13 mouse cellular contexts compared by ENCODE assay signal in genomic region chr5:145071342-145071741, GRCm38 (mm10). TPM values are rescaled to one million over a fixed set of nuclear protein-coding genes. Genes with fewer than 3 reads are reported as not detected.
DNase-seq lines count a peak whose midpoint lies in the region; ATAC-seq and TF ChIP-seq lines count a peak whose summit lies in the region.
"Had no signal": no experiment of that assay in that cellular context is flagged by ENCODE, and none has a peak within 500 bp of the region (broad histone marks: within the 10 kb centered on the region; RNA-seq: fewer than 3 reads in every experiment).

No protein-coding gene starts in this region.

- in situ Hi-C loops in ES-E14 (cut with MboI; ENCODE audit: low sequenced_read_pairs in 2 of 2, unreplicated experiment in 2 of 2) = loop anchor here in 1 of 2 experiments (5.0 kb wide), 1 partner anchor 69 kb away; no protein-coding TSS in a partner anchor

- H3K27ac ChIP-seq in kidney, postnatal 0 days = no peak overlapping the region
- H3K27ac ChIP-seq in ES-E14 (ENCODE audit: insufficient read depth, low read depth, low read length, poor library complexity, severe bottlenecking) = no peak overlapping the region
- H3K27ac ChIP-seq: kidney, embryonic 15.5 days; liver, embryonic 15.5 days had no signal

- WGBS in kidney, postnatal 0 days = 52% methylated on average over 6 of the region's 6 CpGs

- DNase-seq in kidney, postnatal 0 days (ENCODE audit: low spot score) = peak; percentile 22
- no peak for DNase-seq in kidney, adult 9 months
- DNase-seq in ES-E14 (ENCODE audit: low read depth, low spot score) = peak; percentile 79
- peak; percentile 41 for DNase-seq in c-Kit-positive CD71-negative TER-119-negative erythroid progenitor cells, embryonic 14.5 days (ENCODE audit: low read depth)
- peak; percentile 19 for DNase-seq in retina, embryonic 14.5 days (ENCODE audit: low spot score)
- DNase-seq in layer of hippocampus, adult 18-20 months (ENCODE audit: low spot score in 2 of 2) = no peak
- no peak for DNase-seq in layer of hippocampus, adult 9-11 months
- DNase-seq: adrenal gland, adult 2 months had no signal

- H3K36me3 ChIP-seq in kidney, postnatal 0 days (ENCODE audit: insufficient read depth, low read length) = no peaks in the 10 kb centered on the region
- H3K36me3 ChIP-seq in ES-E14 (ENCODE audit: control insufficient read depth, insufficient read depth, low read length, poor library complexity, severe bottlenecking) = no peaks in the 10 kb centered on the region
- H3K36me3 ChIP-seq: kidney, embryonic 15.5 days; liver, embryonic 15.5 days had no signal

- no peak overlapping the region for H3K9ac ChIP-seq in kidney, postnatal 0 days (ENCODE audit: low read depth, low read length)
- no peak overlapping the region for H3K9ac ChIP-seq in ES-E14 (ENCODE audit: insufficient read depth, low read depth, low read length, poor library complexity, severe bottlenecking)
- H3K9ac ChIP-seq: kidney, embryonic 15.5 days; liver, embryonic 15.5 days had no signal

- H3K4me3 ChIP-seq in kidney, postnatal 0 days (replicated peaks; ENCODE audit: low read depth, low read length) = no peak overlapping the region
- H3K4me3 ChIP-seq in ES-E14 (ENCODE audit: insufficient read depth in 1 of 2, low read depth in 1 of 2, low read length in 2 of 2, poor library complexity in 1 of 2, severe bottlenecking in 1 of 2) = no peak overlapping the region
- H3K4me3 ChIP-seq: kidney, embryonic 15.5 days; liver, embryonic 15.5 days had no signal

- TF ChIP-seq CTCF in kidney, postnatal 0 days (IDR thresholded peaks at IDR 0.05; ENCODE audit: low read depth) = peak; percentile 56

- H3K4me1 ChIP-seq in kidney, postnatal 0 days (replicated peaks; ENCODE audit: insufficient read depth, low read length) = no peaks in the 10 kb centered on the region
- 0 out of 4 replicates have a peak, but pooled peaks cover 0 to 3% of the 10 kb centered on the region in 2 experiments for H3K4me1 ChIP-seq in ES-E14 (ENCODE audit: control insufficient read depth in 2 of 2, insufficient read depth in 2 of 2, low read length in 2 of 2, poor library complexity in 1 of 2)
- H3K4me1 ChIP-seq: kidney, embryonic 15.5 days; liver, embryonic 15.5 days had no signal

- no peak for ATAC-seq in kidney, postnatal 0 days (replicated peaks; ENCODE audit: low FRiP score, low read depth)
- ATAC-seq in erythroid progenitor cell, adult 5-6 weeks (replicated peaks; ENCODE audit: low FRiP score, poor library complexity, severe bottlenecking) = no peak

- no peaks in the 10 kb centered on the region for H3K9me3 ChIP-seq in kidney, postnatal 0 days (replicated peaks; ENCODE audit: low read length)
- H3K9me3 ChIP-seq in ES-E14 (ENCODE audit: control insufficient read depth, insufficient read depth, low read depth, low read length) = no peaks in the 10 kb centered on the region
- H3K9me3 ChIP-seq: kidney, embryonic 15.5 days; liver, embryonic 15.5 days had no signal

- no peaks in the 10 kb centered on the region for H3K27me3 ChIP-seq in kidney, postnatal 0 days (ENCODE audit: insufficient read depth, low read length)

- no peak overlapping the region for H3K4me2 ChIP-seq in kidney, postnatal 0 days (ENCODE audit: low read length)
- H3K4me2 ChIP-seq: heart, embryonic 11.5 days; kidney, embryonic 15.5 days; liver, embryonic 15.5 days had no signal

TF ChIP-seq in ES-E14, 5 proteins besides CTCF, POLR2A, EP300 and RAD21:
- TF ChIP-seq HCFC1 (IDR thresholded peaks at IDR 0.05; ENCODE audit: borderline replicate concordance, insufficient read depth, low read length) (no peak), MAFK (IDR thresholded peaks at IDR 0.05; ENCODE audit: insufficient read depth, low read depth, low read length) (no peak), ZNF384 (IDR thresholded peaks at IDR 0.05; ENCODE audit: low read depth, low read length) (no peak), CHD2 (IDR thresholded peaks at IDR 0.05; ENCODE audit: low read depth, low read length) (no peak), ZC3H11A (IDR thresholded peaks at IDR 0.05; ENCODE audit: borderline replicate concordance, low read depth, low read length) (no peak)

RNA-seq across cellular contexts. Expression of gene Arpc1a, which starts 12.3 kb away (rescaled TPM):
- 145 and 156 TPM in 2 replicates for polyA plus RNA-seq in kidney, postnatal 0 days (2015; fragmentation: Nextera tagmentation; extraction: Ambion mirVana)
- total RNA-seq in ES-E14 (2012; rRNA removed) = 48.2 and 65.4 TPM in 2 replicates
- total RNA-seq in layer of hippocampus, adult 18-20 months (2021) = 100 to 1,000 TPM; 254 to 263 TPM
- 54.9 and 76.0 TPM in 2 replicates for total RNA-seq in erythroid progenitor cell, adult 5-6 weeks (2015; ENCODE audit: low replicate concordance)
- total RNA-seq in erythroid progenitor cell, adult 5-6 weeks (2017; ENCODE audit: low replicate concordance) = 17.3 and 34.7 TPM in 2 replicates

RNA-seq across cellular contexts. Expression of gene Kpna7, which starts 12.5 kb away (rescaled TPM):
- not detected in 2 replicates for polyA plus RNA-seq in kidney, postnatal 0 days (2015; fragmentation: Nextera tagmentation; extraction: Ambion mirVana)
- total RNA-seq in ES-E14 (2012; rRNA removed) = 0.21 and 0.58 TPM in 2 replicates
- total RNA-seq in layer of hippocampus, adult 18-20 months (2021) = not detected
- total RNA-seq in erythroid progenitor cell, adult 5-6 weeks (2015; ENCODE audit: low replicate concordance) = not detected in 2 replicates
- total RNA-seq in erythroid progenitor cell, adult 5-6 weeks (2017; ENCODE audit: low replicate concordance) = not detected in 2 replicates
- total RNA-seq: adrenal gland, adult 2 months; monocyte, adult 5-6 weeks had no signal
- polyA plus RNA-seq: adrenal gland, adult 2 months; heart, embryonic 11.5 days; kidney, embryonic 15.5 days had no signal

RNA-seq across cellular contexts. Expression of gene 1700018F24Rik, which starts 28.6 kb away (rescaled TPM):
- polyA plus RNA-seq in kidney, postnatal 0 days (2015; fragmentation: Nextera tagmentation; extraction: Ambion mirVana) = not detected in 2 replicates
- not detected in 2 replicates for total RNA-seq in ES-E14 (2012; rRNA removed)
- not detected for total RNA-seq in layer of hippocampus, adult 18-20 months (2021)
- total RNA-seq in erythroid progenitor cell, adult 5-6 weeks (2015; ENCODE audit: low replicate concordance) = not detected in 2 replicates
- not detected in 2 replicates for total RNA-seq in erythroid progenitor cell, adult 5-6 weeks (2017; ENCODE audit: low replicate concordance)
- total RNA-seq: adrenal gland, adult 2 months; monocyte, adult 5-6 weeks had no signal
- polyA plus RNA-seq: adrenal gland, adult 2 months; heart, embryonic 11.5 days; kidney, embryonic 15.5 days; liver, embryonic 15.5 days had no signal

RNA-seq across cellular contexts. Expression of gene Gm4871, which starts 38.8 kb away (rescaled TPM):
- not detected in 2 replicates for polyA plus RNA-seq in kidney, postnatal 0 days (2015; fragmentation: Nextera tagmentation; extraction: Ambion mirVana)
- not detected in 2 replicates for total RNA-seq in ES-E14 (2012; rRNA removed)
- total RNA-seq in layer of hippocampus, adult 18-20 months (2021) = not detected
- not detected in 2 replicates for total RNA-seq in erythroid progenitor cell, adult 5-6 weeks (2015; ENCODE audit: low replicate concordance)
- total RNA-seq in erythroid progenitor cell, adult 5-6 weeks (2017; ENCODE audit: low replicate concordance) = not detected in 2 replicates
- total RNA-seq: adrenal gland, adult 2 months; monocyte, adult 5-6 weeks had no signal
- polyA plus RNA-seq: adrenal gland, adult 2 months; heart, embryonic 11.5 days; kidney, embryonic 15.5 days; liver, embryonic 15.5 days had no signal

RNA-seq across cellular contexts. Expression of gene Arpc1b, which starts 42.7 kb away (rescaled TPM):
- polyA plus RNA-seq in kidney, postnatal 0 days (2015; fragmentation: Nextera tagmentation; extraction: Ambion mirVana) = 261 and 283 TPM in 2 replicates
- total RNA-seq in ES-E14 (2012; rRNA removed) = 185 and 249 TPM in 2 replicates
- total RNA-seq in layer of hippocampus, adult 18-20 months (2021) = 10 to 100 TPM; 17.5 to 19.1 TPM
- 42.8 and 47.6 TPM in 2 replicates for total RNA-seq in erythroid progenitor cell, adult 5-6 weeks (2015; ENCODE audit: low replicate concordance)
- total RNA-seq in erythroid progenitor cell, adult 5-6 weeks (2017; ENCODE audit: low replicate concordance) = 29.4 and 33.0 TPM in 2 replicates

Comparison
In these comparisons a context has a peak if more than half of its experiments do, and no peak if none do; other contexts are left out.
1. DNase-seq: peak in kidney, postnatal 0 days (single experiment), ES-E14 (single experiment), c-Kit-positive CD71-negative TER-119-negative erythroid progenitor cells, embryonic 14.5 days (single experiment) and retina, embryonic 14.5 days (single experiment); none in kidney, adult 9 months (single experiment), layer of hippocampus, adult 18-20 months (0 of 2) and layer of hippocampus, adult 9-11 months (single experiment).